Comparison of ENCODE assay signal across 8 mouse cellular contexts in genomic region chr10:81293334-81294030, GRCm38 (mm10). TPM values are rescaled to one million over a fixed set of nuclear protein-coding genes. Genes with fewer than 3 reads are reported as not detected.
DNase-seq lines count a peak whose midpoint lies in the region; ATAC-seq lines count a peak whose summit lies in the region.

No protein-coding gene starts in this region.

- no peak for DNase-seq in forebrain, embryonic 10.5 days (ENCODE audit: extremely low spot score, low spot score)
- DNase-seq in left cerebral cortex, adult 9 months (ENCODE audit: low spot score in 2 of 2): no peak
- no peak for DNase-seq in layer of hippocampus, postnatal 25 days (ENCODE audit: extremely low spot score in 1 of 2, low spot score in 1 of 2)
- no peak for DNase-seq in lung, adult 18-20 months

- peaks cover 28% of the 10 kb centered on the region for H3K36me3 ChIP-seq in megakaryocyte, embryonic 14.5 days (replicated peaks; ENCODE audit: low read length)
- H3K36me3 ChIP-seq in forebrain, embryonic 10.5 days (replicated peaks): peaks cover 29% of the 10 kb centered on the region
- no peaks in the 10 kb centered on the region for H3K36me3 ChIP-seq in limb, embryonic 13.5 days
- H3K36me3 ChIP-seq in stomach, embryonic 15.5 days: no peaks in the 10 kb centered on the region

- H3K4me2 ChIP-seq in limb, embryonic 13.5 days (replicated peaks): peak overlapping the region; percentile 91
- H3K4me2 ChIP-seq in stomach, embryonic 15.5 days: peak overlapping the region; percentile 91

- WGBS in forebrain, embryonic 10.5 days: 6% methylated on average over 25 of the region's 25 CpGs
- WGBS in limb, embryonic 13.5 days: 3% methylated on average over 25 of the region's 25 CpGs
- WGBS in stomach, embryonic 15.5 days: 1% methylated on average over 25 of the region's 25 CpGs

- no peak for ATAC-seq in megakaryocyte, adult 5-6 weeks (ENCODE audit: poor library complexity, severe bottlenecking)
- ATAC-seq in limb, embryonic 13.5 days (ENCODE audit: low FRiP score, low read depth): no peak
- ATAC-seq in stomach, embryonic 15.5 days (ENCODE audit: insufficient read depth, low FRiP score, low read depth): no peak

- peaks cover 81% of the 10 kb centered on the region for H3K4me1 ChIP-seq in megakaryocyte, embryonic 14.5 days
- H3K4me1 ChIP-seq in forebrain, embryonic 10.5 days: peaks cover 63% of the 10 kb centered on the region
- peaks cover 50% of the 10 kb centered on the region for H3K4me1 ChIP-seq in limb, embryonic 13.5 days
- peaks cover 42% of the 10 kb centered on the region for H3K4me1 ChIP-seq in stomach, embryonic 15.5 days

- H3K4me3 ChIP-seq in megakaryocyte, embryonic 14.5 days (replicated peaks): peak overlapping the region; percentile 99
- H3K4me3 ChIP-seq in forebrain, embryonic 10.5 days: peak overlapping the region; percentile 84
- peak overlapping the region; percentile 79 for H3K4me3 ChIP-seq in limb, embryonic 13.5 days
- peak overlapping the region; percentile 94 for H3K4me3 ChIP-seq in stomach, embryonic 15.5 days (replicated peaks)

- peak overlapping the region; percentile 93 for H3K27ac ChIP-seq in forebrain, embryonic 10.5 days
- H3K27ac ChIP-seq in limb, embryonic 13.5 days: peak overlapping the region; percentile 85
- H3K27ac ChIP-seq in stomach, embryonic 15.5 days: peak overlapping the region; percentile 91

- no peaks in the 10 kb centered on the region for H3K9me3 ChIP-seq in megakaryocyte, embryonic 14.5 days
- no peaks in the 10 kb centered on the region for H3K9me3 ChIP-seq in forebrain, embryonic 10.5 days
- no peaks in the 10 kb centered on the region for H3K9me3 ChIP-seq in limb, embryonic 13.5 days
- H3K9me3 ChIP-seq in stomach, embryonic 15.5 days: no peaks in the 10 kb centered on the region

- H3K27me3 ChIP-seq in megakaryocyte, embryonic 14.5 days (replicated peaks): no peaks in the 10 kb centered on the region
- peaks cover 33% of the 10 kb centered on the region for H3K27me3 ChIP-seq in forebrain, embryonic 10.5 days (ENCODE audit: poor library complexity, severe bottlenecking)
- H3K27me3 ChIP-seq in limb, embryonic 13.5 days: peaks cover 27% of the 10 kb centered on the region
- H3K27me3 ChIP-seq in stomach, embryonic 15.5 days (replicated peaks): no peaks in the 10 kb centered on the region; the same call in 1 of the 2 replicates

- H3K9ac ChIP-seq in limb, embryonic 13.5 days: peak overlapping the region; percentile 86
- H3K9ac ChIP-seq in stomach, embryonic 15.5 days: peak overlapping the region; percentile 92

RNA-seq across cellular contexts. Expression of gene Pip5k1c, which starts 0.7 kb away (rescaled TPM):
- 124 and 136 TPM in 2 replicates for polyA plus RNA-seq in megakaryocyte, embryonic 14.5 days (2012; ENCODE audit: insufficient read depth, low replicate concordance)
- total RNA-seq in megakaryocyte, adult 5-6 weeks (2015): 28.0 and 31.7 TPM in 2 replicates
- 40.4 and 46.1 TPM in 2 replicates for total RNA-seq in megakaryocyte, adult 5-6 weeks (2017)
- 60.6 and 62.1 TPM in 2 replicates for polyA plus RNA-seq in forebrain, embryonic 10.5 days (2016; fragmentation: Nextera tagmentation; extraction: Ambion mirVana)
- polyA plus RNA-seq in limb, embryonic 13.5 days (2015; fragmentation: Nextera tagmentation; extraction: Ambion mirVana): 51.5 and 58.5 TPM in 2 replicates
- polyA plus RNA-seq in stomach, embryonic 15.5 days (2015; fragmentation: Nextera tagmentation; extraction: Ambion mirVana): 43.1 and 47.6 TPM in 2 replicates
- total RNA-seq in layer of hippocampus, postnatal 25 days (2021): 100 to 1,000 TPM; 306 to 318 TPM

RNA-seq across cellular contexts. Expression of gene Tjp3, which starts 2.1 kb away (rescaled TPM):
- polyA plus RNA-seq in megakaryocyte, embryonic 14.5 days (2012; ENCODE audit: insufficient read depth, low replicate concordance): 4.6 and 5.5 TPM in 2 replicates
- 3.4 and 3.7 TPM in 2 replicates for total RNA-seq in megakaryocyte, adult 5-6 weeks (2015)
- 5.0 and 6.5 TPM in 2 replicates for total RNA-seq in megakaryocyte, adult 5-6 weeks (2017)
- 8.8 and 10.1 TPM in 2 replicates for polyA plus RNA-seq in forebrain, embryonic 10.5 days (2016; fragmentation: Nextera tagmentation; extraction: Ambion mirVana)
- polyA plus RNA-seq in limb, embryonic 13.5 days (2015; fragmentation: Nextera tagmentation; extraction: Ambion mirVana): 2.6 and 2.9 TPM in 2 replicates
- 32.6 and 38.7 TPM in 2 replicates for polyA plus RNA-seq in stomach, embryonic 15.5 days (2015; fragmentation: Nextera tagmentation; extraction: Ambion mirVana)
- total RNA-seq in layer of hippocampus, postnatal 25 days (2021): 1 to 10 TPM in 1 of 2 experiments, under 1 TPM in 1; 0.86 to 1.2 TPM

RNA-seq across cellular contexts. Expression of gene Apba3, which starts 26.7 kb away (rescaled TPM):
- polyA plus RNA-seq in megakaryocyte, embryonic 14.5 days (2012; ENCODE audit: insufficient read depth, low replicate concordance): 93.1 and 154 TPM in 2 replicates
- 16.4 and 20.2 TPM in 2 replicates for total RNA-seq in megakaryocyte, adult 5-6 weeks (2015)
- total RNA-seq in megakaryocyte, adult 5-6 weeks (2017): 11.5 and 15.0 TPM in 2 replicates
- polyA plus RNA-seq in forebrain, embryonic 10.5 days (2016; fragmentation: Nextera tagmentation; extraction: Ambion mirVana): 51.9 and 52.1 TPM in 2 replicates
- polyA plus RNA-seq in limb, embryonic 13.5 days (2015; fragmentation: Nextera tagmentation; extraction: Ambion mirVana): 63.3 and 63.5 TPM in 2 replicates
- 54.4 and 58.1 TPM in 2 replicates for polyA plus RNA-seq in stomach, embryonic 15.5 days (2015; fragmentation: Nextera tagmentation; extraction: Ambion mirVana)
- total RNA-seq in layer of hippocampus, postnatal 25 days (2021): 10 to 100 TPM; 35.4 to 39.5 TPM

RNA-seq across cellular contexts. Expression of gene Mrpl54, which starts 26.7 kb away (rescaled TPM):
- polyA plus RNA-seq in megakaryocyte, embryonic 14.5 days (2012; ENCODE audit: insufficient read depth, low replicate concordance): 458 and 769 TPM in 2 replicates
- 52.1 and 67.0 TPM in 2 replicates for total RNA-seq in megakaryocyte, adult 5-6 weeks (2015)
- 97.4 and 154 TPM in 2 replicates for total RNA-seq in megakaryocyte, adult 5-6 weeks (2017)
- polyA plus RNA-seq in forebrain, embryonic 10.5 days (2016; fragmentation: Nextera tagmentation; extraction: Ambion mirVana): 217 TPM in 2 replicates
- 206 and 213 TPM in 2 replicates for polyA plus RNA-seq in limb, embryonic 13.5 days (2015; fragmentation: Nextera tagmentation; extraction: Ambion mirVana)
- 217 and 233 TPM in 2 replicates for polyA plus RNA-seq in stomach, embryonic 15.5 days (2015; fragmentation: Nextera tagmentation; extraction: Ambion mirVana)
- 10 to 100 TPM; 38.6 to 44.0 TPM for total RNA-seq in layer of hippocampus, postnatal 25 days (2021)

RNA-seq across cellular contexts. Expression of gene Cactin, which starts 27.4 kb away (rescaled TPM):
- polyA plus RNA-seq in megakaryocyte, embryonic 14.5 days (2012; ENCODE audit: insufficient read depth, low replicate concordance): 76.5 and 78.5 TPM in 2 replicates
- total RNA-seq in megakaryocyte, adult 5-6 weeks (2015): 4.5 and 7.4 TPM in 2 replicates
- 16.2 and 20.6 TPM in 2 replicates for total RNA-seq in megakaryocyte, adult 5-6 weeks (2017)
- polyA plus RNA-seq in forebrain, embryonic 10.5 days (2016; fragmentation: Nextera tagmentation; extraction: Ambion mirVana): 56.0 and 56.7 TPM in 2 replicates
- 41.8 and 42.3 TPM in 2 replicates for polyA plus RNA-seq in limb, embryonic 13.5 days (2015; fragmentation: Nextera tagmentation; extraction: Ambion mirVana)
- polyA plus RNA-seq in stomach, embryonic 15.5 days (2015; fragmentation: Nextera tagmentation; extraction: Ambion mirVana): 40.5 and 40.9 TPM in 2 replicates
- 10 to 100 TPM; 28.1 to 30.0 TPM for total RNA-seq in layer of hippocampus, postnatal 25 days (2021)
